Mouse (Mus musculus): ENCODE results near the gene Prm3. TPM values are rescaled to one million over a fixed set of nuclear protein-coding genes. Genes with fewer than 3 reads are reported as not detected.
A peak's percentile ranks its signal among the peaks of the same experiment; 100 is the strongest.

Prm3 gene
- polyA plus RNA-seq, 1 experiment from 2014 or later, result not detected

DNA sequence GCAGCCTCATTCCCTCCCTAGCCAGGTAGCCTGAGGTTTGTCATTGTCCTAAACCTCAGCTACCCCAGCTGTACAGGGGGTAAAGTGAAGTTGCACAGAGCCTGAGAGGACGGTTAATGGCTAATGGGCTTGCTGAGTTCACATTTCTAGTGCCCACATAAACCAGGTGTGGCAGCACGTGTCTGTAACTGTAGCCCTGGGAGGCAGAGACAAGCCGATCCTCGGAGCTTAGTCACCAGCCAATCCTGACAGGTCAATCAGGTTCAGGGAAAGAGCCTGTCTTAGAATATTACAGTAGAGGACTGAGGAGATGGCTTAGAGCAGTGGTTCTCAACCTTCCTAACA, 37.7 kb upstream of the Prm3 start:
- no peak for DNase-seq (ENCODE audit: low spot score)
- 57% methylated on average over 4 of the region's 4 CpGs for WGBS
- Histone ChIP-seq H3K4me2 (ENCODE audit: low read depth, severe bottlenecking) (no peak overlapping the region), H3K9ac (ENCODE audit: low read length) (no peak overlapping the region), H3K4me1 (ENCODE audit: control insufficient read depth, insufficient read depth, low read length) (no peaks in the 10 kb centered on the region), H3K27me3 (ENCODE audit: control insufficient read depth, insufficient read depth, low read length) (no peaks in the 10 kb centered on the region), H3K4me3 (ENCODE audit: low read depth, low read length) (no peak overlapping the region), H3K36me3 (ENCODE audit: control insufficient read depth, insufficient read depth, low read length) (no peaks in the 10 kb centered on the region), H3K27ac (replicated peaks; ENCODE audit: low read depth, low read length) (no peak overlapping the region), H3K9me3 (ENCODE audit: control insufficient read depth, low read length) (no peaks in the 10 kb centered on the region)
- no peak for ATAC-seq (ENCODE audit: insufficient number of reproducible peaks, low FRiP score, low TSS enrichment, low read depth)

DNA sequence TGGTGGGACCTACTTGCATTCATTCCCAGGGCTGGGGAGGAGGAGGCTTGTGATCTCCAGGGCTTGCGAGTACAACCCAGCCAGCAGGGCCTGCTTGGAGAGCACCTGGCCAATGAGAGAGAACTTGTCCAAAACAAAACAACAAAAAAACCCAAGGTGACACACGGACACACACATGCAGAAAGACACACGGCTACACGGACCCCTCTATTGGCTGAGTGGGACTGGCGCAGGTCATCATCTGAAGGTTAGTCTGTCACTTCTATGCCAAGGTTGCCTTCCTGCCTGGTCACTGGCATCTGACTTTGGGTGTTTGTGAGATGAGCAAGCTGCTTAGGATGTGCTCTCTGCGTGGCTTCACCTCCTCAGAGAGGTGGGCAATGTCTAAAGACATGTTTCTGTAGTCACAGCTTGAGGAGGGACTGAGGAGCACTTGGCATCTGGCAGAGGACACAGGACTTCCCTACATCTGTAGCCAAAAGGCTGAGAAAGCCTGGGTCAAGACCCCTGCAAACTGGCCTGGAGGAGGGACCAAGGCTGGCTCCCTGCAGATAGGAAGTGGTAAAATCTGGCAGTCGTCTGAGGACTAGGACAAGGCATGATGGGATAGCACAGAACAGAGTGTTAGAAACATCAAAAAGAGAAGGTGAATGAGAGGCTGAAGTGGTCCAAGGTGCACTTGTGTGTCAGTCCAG, 37.2 kb upstream of the Prm3 start:
- ATAC-seq (ENCODE audit: insufficient number of reproducible peaks, low FRiP score, low TSS enrichment, low read depth) (no peak), DNase-seq (ENCODE audit: low spot score) (no peak)
- no peaks in the 10 kb centered on the region for H3K36me3 ChIP-seq (ENCODE audit: control insufficient read depth, insufficient read depth, low read length)
- no peak overlapping the region for H3K9ac ChIP-seq (ENCODE audit: low read length)
- H3K27ac ChIP-seq (replicated peaks; ENCODE audit: low read depth, low read length), result no peak overlapping the region
- no peaks in the 10 kb centered on the region for H3K9me3 ChIP-seq (ENCODE audit: control insufficient read depth, low read length)
- no peak overlapping the region for H3K4me3 ChIP-seq (ENCODE audit: low read depth, low read length)
- no peaks in the 10 kb centered on the region for H3K27me3 ChIP-seq (ENCODE audit: control insufficient read depth, insufficient read depth, low read length)
- H3K4me1 ChIP-seq (ENCODE audit: control insufficient read depth, insufficient read depth, low read length), result no peaks in the 10 kb centered on the region
- WGBS, result 73% methylated on average over 7 of the region's 7 CpGs
- H3K4me2 ChIP-seq (ENCODE audit: low read depth, severe bottlenecking), result no peak overlapping the region

DNA sequence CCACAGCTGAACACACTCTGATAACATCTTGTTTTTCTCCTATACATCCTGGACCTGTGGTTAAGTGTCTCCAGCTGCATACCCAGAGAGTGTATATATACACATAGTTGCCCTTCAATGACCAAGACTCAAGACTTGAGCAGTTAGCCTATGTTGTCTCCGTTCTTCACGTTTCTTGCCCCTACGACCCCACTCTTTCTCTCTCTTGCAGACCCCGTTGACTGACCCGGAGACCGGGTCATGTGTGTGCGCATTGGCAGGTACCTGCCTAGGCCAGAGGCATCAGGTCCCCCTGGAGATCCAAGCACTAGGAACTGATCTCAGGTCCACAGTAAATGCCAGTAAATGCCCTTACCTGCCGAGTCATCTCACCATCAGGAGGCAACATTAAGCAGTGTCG, 36.6 kb upstream of the Prm3 start:
- Histone ChIP-seq H3K36me3 (ENCODE audit: control insufficient read depth, insufficient read depth, low read length) (no peaks in the 10 kb centered on the region), H3K27ac (replicated peaks; ENCODE audit: low read depth, low read length) (no peak overlapping the region), H3K27me3 (ENCODE audit: control insufficient read depth, insufficient read depth, low read length) (no peaks in the 10 kb centered on the region), H3K9me3 (ENCODE audit: control insufficient read depth, low read length) (no peaks in the 10 kb centered on the region), H3K4me2 (ENCODE audit: low read depth, severe bottlenecking) (no peak overlapping the region), H3K4me1 (ENCODE audit: control insufficient read depth, insufficient read depth, low read length) (no peaks in the 10 kb centered on the region), H3K4me3 (ENCODE audit: low read depth, low read length) (no peak overlapping the region), H3K9ac (ENCODE audit: low read length) (no peak overlapping the region)
- no peak for ATAC-seq (ENCODE audit: insufficient number of reproducible peaks, low FRiP score, low TSS enrichment, low read depth)
- no peak for DNase-seq (ENCODE audit: low spot score)
- WGBS, result 91% methylated on average over 9 of the region's 9 CpGs

DNA sequence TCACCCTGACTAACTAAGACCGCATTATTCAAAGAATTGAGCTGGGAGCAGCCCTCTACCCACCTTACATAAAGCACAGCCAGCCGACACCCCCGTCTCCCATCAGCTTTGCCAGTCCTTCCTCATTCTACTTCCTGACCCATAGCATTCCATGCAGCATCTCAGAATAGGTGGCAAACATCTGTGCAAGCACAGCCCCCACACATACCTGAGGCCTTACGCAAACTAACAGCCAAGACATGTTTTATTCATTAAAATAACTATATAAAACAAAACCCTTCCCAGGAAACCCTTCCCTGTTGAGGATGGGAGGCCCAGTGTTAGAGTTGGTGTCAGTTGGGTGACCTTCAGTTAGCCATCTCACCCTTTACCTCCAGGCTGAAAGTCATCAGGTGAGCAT, 35.1 kb upstream of the Prm3 start:
- no peaks in the 10 kb centered on the region for H3K27me3 ChIP-seq (ENCODE audit: control insufficient read depth, insufficient read depth, low read length)
- DNase-seq (ENCODE audit: low spot score) (no peak), ATAC-seq (ENCODE audit: insufficient number of reproducible peaks, low FRiP score, low TSS enrichment, low read depth) (no peak)
- no peak overlapping the region for H3K4me3 ChIP-seq (ENCODE audit: low read depth, low read length)
- no peak overlapping the region for H3K27ac ChIP-seq (replicated peaks; ENCODE audit: low read depth, low read length)
- no peaks in the 10 kb centered on the region for H3K9me3 ChIP-seq (ENCODE audit: control insufficient read depth, low read length)
- no peaks in the 10 kb centered on the region for H3K4me1 ChIP-seq (ENCODE audit: control insufficient read depth, insufficient read depth, low read length)
- H3K36me3 ChIP-seq (ENCODE audit: control insufficient read depth, insufficient read depth, low read length), result no peaks in the 10 kb centered on the region
- no peak overlapping the region for H3K9ac ChIP-seq (ENCODE audit: low read length)
- no peak overlapping the region for H3K4me2 ChIP-seq (ENCODE audit: low read depth, severe bottlenecking)
- WGBS, result 79% methylated on average over 4 of the region's 4 CpGs

DNA sequence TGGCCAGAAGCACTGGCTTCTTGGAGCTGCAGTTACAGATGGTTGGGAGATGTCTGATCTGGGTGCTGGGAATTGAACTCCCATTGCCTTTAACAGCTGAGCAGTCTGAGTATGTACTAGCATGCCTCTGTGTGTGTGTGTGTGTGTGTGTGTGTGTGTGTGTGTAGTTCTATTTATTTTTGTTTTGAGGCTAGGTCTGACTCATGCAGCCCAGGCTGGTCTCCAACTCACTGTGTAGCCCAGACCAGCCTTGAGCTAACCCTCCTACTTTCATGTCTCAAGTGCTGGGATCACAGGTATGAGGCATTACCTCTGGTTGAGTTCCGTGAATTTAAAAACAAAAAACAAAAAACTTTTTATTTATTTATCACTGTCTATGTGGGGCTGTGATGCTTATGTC, 33.8 kb upstream of the Prm3 start:
- Histone ChIP-seq H3K4me3 (ENCODE audit: low read depth, low read length) (no peak overlapping the region), H3K27me3 (ENCODE audit: control insufficient read depth, insufficient read depth, low read length) (no peaks in the 10 kb centered on the region), H3K9me3 (ENCODE audit: control insufficient read depth, low read length) (no peaks in the 10 kb centered on the region), H3K4me1 (ENCODE audit: control insufficient read depth, insufficient read depth, low read length) (no peaks in the 10 kb centered on the region), H3K4me2 (ENCODE audit: low read depth, severe bottlenecking) (no peak overlapping the region), H3K27ac (replicated peaks; ENCODE audit: low read depth, low read length) (no peak overlapping the region), H3K9ac (ENCODE audit: low read length) (no peak overlapping the region), H3K36me3 (ENCODE audit: control insufficient read depth, insufficient read depth, low read length) (no peaks in the 10 kb centered on the region)
- no peak for ATAC-seq (ENCODE audit: insufficient number of reproducible peaks, low FRiP score, low TSS enrichment, low read depth)
- no peak for DNase-seq (ENCODE audit: low spot score)
- 95% methylated on average over 1 of the region's 1 CpGs for WGBS

DNA sequence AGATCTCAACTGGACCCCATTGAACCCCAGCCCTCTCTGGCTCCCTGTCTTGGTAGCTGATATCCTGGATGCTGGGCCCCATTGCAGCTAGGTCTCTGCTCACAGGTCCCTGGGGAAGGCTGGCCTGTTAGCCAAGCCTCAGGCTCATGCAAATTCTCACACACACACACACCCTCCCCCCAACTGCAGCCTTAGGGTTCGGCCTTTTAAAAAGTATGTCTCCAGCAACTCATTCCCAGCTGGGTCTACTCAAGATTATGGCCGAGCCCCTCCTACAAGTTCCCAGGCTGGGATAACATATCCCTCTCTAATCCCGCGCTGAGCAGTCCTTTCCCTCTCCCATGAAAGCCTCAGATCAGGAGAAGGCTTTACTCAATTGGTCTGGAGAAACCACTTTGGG, 30.7 kb upstream of the Prm3 start:
- ATAC-seq (ENCODE audit: insufficient number of reproducible peaks, low FRiP score, low TSS enrichment, low read depth) (0 out of 2 replicates have a peak, but pooled peaks have one; percentile 21), DNase-seq (ENCODE audit: low spot score) (no peak)
- Histone ChIP-seq H3K9ac (ENCODE audit: low read length) (no peak overlapping the region), H3K9me3 (ENCODE audit: control insufficient read depth, low read length) (no peaks in the 10 kb centered on the region), H3K27me3 (ENCODE audit: control insufficient read depth, insufficient read depth, low read length) (no peaks in the 10 kb centered on the region), H3K4me1 (ENCODE audit: control insufficient read depth, insufficient read depth, low read length) (no peaks in the 10 kb centered on the region), H3K27ac (replicated peaks; ENCODE audit: low read depth, low read length) (no peak overlapping the region), H3K4me2 (ENCODE audit: low read depth, severe bottlenecking) (no peak overlapping the region), H3K4me3 (ENCODE audit: low read depth, low read length) (no peak overlapping the region), H3K36me3 (ENCODE audit: control insufficient read depth, insufficient read depth, low read length) (no peaks in the 10 kb centered on the region)
- WGBS, result 68% methylated on average over 4 of the region's 4 CpGs

DNA sequence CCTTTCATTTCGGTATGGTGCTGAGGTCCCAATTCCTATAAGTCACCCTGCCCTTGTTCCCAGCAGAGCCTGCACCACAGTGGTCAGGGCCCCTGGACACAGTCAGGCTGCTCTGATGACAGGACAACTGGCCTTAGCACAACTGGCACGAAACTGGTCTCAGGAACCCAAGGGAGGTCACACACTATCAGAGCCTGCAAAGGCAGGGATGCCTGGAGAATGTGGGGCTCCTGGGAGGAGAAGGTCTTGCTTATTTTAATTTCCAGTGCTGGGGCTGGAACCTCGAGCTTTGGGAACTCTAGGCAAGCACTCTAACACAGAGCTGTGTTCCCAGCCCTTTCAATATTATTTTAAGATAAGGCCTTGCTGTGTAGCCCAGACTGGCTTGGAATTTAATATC, 29.3 kb upstream of the Prm3 start:
- H3K4me2 ChIP-seq (ENCODE audit: low read depth, severe bottlenecking), result no peak overlapping the region
- H3K4me1 ChIP-seq (ENCODE audit: control insufficient read depth, insufficient read depth, low read length), result no peaks in the 10 kb centered on the region
- H3K9ac ChIP-seq (ENCODE audit: low read length), result no peak overlapping the region
- WGBS, result 71% methylated on average over 3 of the region's 3 CpGs
- DNase-seq (ENCODE audit: low spot score) (no peak), ATAC-seq (ENCODE audit: insufficient number of reproducible peaks, low FRiP score, low TSS enrichment, low read depth) (no peak)
- no peak overlapping the region for H3K4me3 ChIP-seq (ENCODE audit: low read depth, low read length)
- no peaks in the 10 kb centered on the region for H3K36me3 ChIP-seq (ENCODE audit: control insufficient read depth, insufficient read depth, low read length)
- no peaks in the 10 kb centered on the region for H3K9me3 ChIP-seq (ENCODE audit: control insufficient read depth, low read length)
- no peaks in the 10 kb centered on the region for H3K27me3 ChIP-seq (ENCODE audit: control insufficient read depth, insufficient read depth, low read length)
- H3K27ac ChIP-seq (replicated peaks; ENCODE audit: low read depth, low read length), result no peak overlapping the region

DNA sequence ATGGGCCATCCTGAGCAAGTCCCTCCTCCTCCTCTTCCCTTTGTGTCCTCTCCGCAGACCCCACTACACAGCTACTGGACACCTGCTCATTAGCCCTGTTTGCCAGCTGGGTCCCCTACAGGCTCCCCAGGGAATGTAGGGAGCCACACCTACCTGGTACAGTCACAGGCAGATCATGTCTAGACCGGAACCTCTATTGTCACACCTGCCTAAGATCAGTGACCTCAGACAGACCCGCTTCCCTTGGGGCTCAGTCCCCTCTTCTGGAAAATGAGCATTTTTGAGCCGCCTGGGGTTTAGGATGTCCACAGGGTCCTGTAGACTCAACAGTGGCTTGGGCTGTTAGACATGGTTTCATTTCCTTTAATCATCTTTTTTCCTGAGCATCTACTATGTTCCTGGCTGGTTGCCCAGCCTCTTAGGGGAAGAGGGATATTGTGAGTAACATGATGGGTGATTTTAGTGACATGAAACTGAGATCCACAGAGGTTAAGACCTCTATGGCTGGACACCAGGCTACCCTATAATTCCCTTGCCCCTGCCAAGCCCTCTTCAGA, 27.9 kb upstream of the Prm3 start:
- Histone ChIP-seq H3K9ac (ENCODE audit: low read length) (no peak overlapping the region), H3K36me3 (ENCODE audit: control insufficient read depth, insufficient read depth, low read length) (no peaks in the 10 kb centered on the region), H3K9me3 (ENCODE audit: control insufficient read depth, low read length) (no peaks in the 10 kb centered on the region), H3K27me3 (ENCODE audit: control insufficient read depth, insufficient read depth, low read length) (no peaks in the 10 kb centered on the region), H3K4me3 (ENCODE audit: low read depth, low read length) (no peak overlapping the region), H3K4me2 (ENCODE audit: low read depth, severe bottlenecking) (no peak overlapping the region), H3K27ac (replicated peaks; ENCODE audit: low read depth, low read length) (no peak overlapping the region), H3K4me1 (ENCODE audit: control insufficient read depth, insufficient read depth, low read length) (no peaks in the 10 kb centered on the region)
- 89% methylated on average over 4 of the region's 4 CpGs for WGBS
- no peak for DNase-seq (ENCODE audit: low spot score)
- no peak for ATAC-seq (ENCODE audit: insufficient number of reproducible peaks, low FRiP score, low TSS enrichment, low read depth)

DNA sequence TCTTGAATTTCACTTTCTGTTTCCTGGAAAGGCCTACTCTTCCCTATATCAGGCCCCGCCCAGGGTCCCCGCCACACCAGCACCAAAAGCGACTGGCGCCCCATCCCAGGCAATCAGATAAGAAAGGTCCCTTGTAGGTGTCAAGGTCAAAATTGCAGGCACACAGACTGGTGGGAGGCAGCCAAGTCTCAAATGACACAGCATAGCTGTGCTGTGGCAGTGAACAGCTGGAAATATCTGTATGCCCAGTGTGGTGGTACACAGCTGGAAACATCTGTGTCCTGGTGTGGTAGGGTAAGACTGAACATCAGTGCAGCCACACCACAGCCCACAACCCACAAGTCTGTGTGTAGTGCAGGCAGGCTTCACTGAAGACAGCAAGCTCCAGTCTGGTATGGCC, 24.1 kb upstream of the Prm3 start:
- Histone ChIP-seq H3K27ac (replicated peaks; ENCODE audit: low read depth, low read length) (no peak overlapping the region), H3K4me1 (ENCODE audit: control insufficient read depth, insufficient read depth, low read length) (no peaks in the 10 kb centered on the region), H3K27me3 (ENCODE audit: control insufficient read depth, insufficient read depth, low read length) (no peaks in the 10 kb centered on the region), H3K36me3 (ENCODE audit: control insufficient read depth, insufficient read depth, low read length) (no peaks in the 10 kb centered on the region), H3K4me2 (ENCODE audit: low read depth, severe bottlenecking) (no peak overlapping the region), H3K4me3 (ENCODE audit: low read depth, low read length) (no peak overlapping the region), H3K9me3 (ENCODE audit: control insufficient read depth, low read length) (no peaks in the 10 kb centered on the region), H3K9ac (ENCODE audit: low read length) (0 out of 2 replicates have a peak overlapping the region, but pooled peaks have one; percentile 4)
- DNase-seq (ENCODE audit: low spot score) (no peak), ATAC-seq (ENCODE audit: insufficient number of reproducible peaks, low FRiP score, low TSS enrichment, low read depth) (no peak; the same call in 1 of the 2 replicates)
- WGBS, result 84% methylated on average over 4 of the region's 4 CpGs

Measured in limb, embryonic 11.5 days (tissue).